Mouse (Mus musculus) limb, embryonic 14.5 days (tissue): Measurements from ENCODE around the gene Sowahb. TPM values are rescaled to one million over a fixed set of nuclear protein-coding genes. Genes with fewer than 3 reads are reported as not detected.
"Not testable (repeated sequence)": the region's sequence is repeated elsewhere in the genome, so short reads cannot be mapped to it uniquely, and the experiment has no call there.

ENCODE experiments used
- ATAC-seq: fragments of 200-750 bp; cut with Nextera tagmentation; 2 replicates; pipeline ENCODE4 v1.8.0; 2017; ENCODE audit warnings: low read depth, moderate number of reproducible peaks, moderate TSS enrichment; ENCODE audit not compliant: low FRiP score
- DNase-seq: peaks from one replicate; pipeline ENCODE4 v3.0.0-alpha.2; 2015; ENCODE audit warnings: low spot score
- H3K27ac ChIP-seq: fragments of 300-500 bp; sonication (generic); replicated peaks from 2 replicates; pipeline ENCODE4 v1.5.1; 2014; ENCODE audit warnings: low read depth, mild to moderate bottlenecking, low read length, moderate library complexity, mixed read lengths
- H3K27me3 ChIP-seq: fragments of 300-500 bp; sonication (generic); 2 replicates; pipeline ENCODE4 v1.6.1; 2014; ENCODE audit warnings: low read length, mixed read lengths; ENCODE audit not compliant: control insufficient read depth, insufficient read depth
- H3K36me3 ChIP-seq: fragments of 300-500 bp; sonication (generic); 2 replicates; pipeline ENCODE4 v1.6.1; 2014; ENCODE audit warnings: mild to moderate bottlenecking, low read length, moderate library complexity, mixed read lengths; ENCODE audit not compliant: control insufficient read depth, insufficient read depth
- H3K4me1 ChIP-seq: fragments of 300-500 bp; sonication (generic); 2 replicates; pipeline ENCODE4 v1.6.1; 2014; ENCODE audit warnings: antibody characterized with exemption, low read length, mixed read lengths; ENCODE audit not compliant: control insufficient read depth, insufficient read depth
- H3K4me2 ChIP-seq: fragments of 300-500 bp; sonication (generic); replicated peaks from 2 replicates; pipeline ENCODE4 v1.6.1; 2014; ENCODE audit warnings: low read depth, mild to moderate bottlenecking, low read length, moderate library complexity; ENCODE audit not compliant: severe bottlenecking
- H3K4me3 ChIP-seq: fragments of 300-500 bp; sonication (generic); replicated peaks from 2 replicates; pipeline ENCODE4 v1.5.1; 2014; ENCODE audit warnings: low read length
- H3K9ac ChIP-seq: fragments of 300-500 bp; sonication (generic); 2 replicates; pipeline ENCODE4 v1.6.1; 2014; ENCODE audit warnings: mild to moderate bottlenecking, low read depth, low read length, moderate library complexity; ENCODE audit not compliant: severe bottlenecking
- H3K9me3 ChIP-seq: fragments of 300-500 bp; sonication (generic); 2 replicates; pipeline ENCODE4 v1.6.1; 2016; ENCODE audit warnings: low read length; ENCODE audit not compliant: control insufficient read depth
- POLR2A ChIP-seq: fragments of 200-500 bp; IDR thresholded peaks from 2 replicates; pipeline ENCODE4 v1.8.0; 2012; ENCODE audit warnings: inconsistent platforms, mild to moderate bottlenecking, moderate library complexity, borderline replicate concordance; ENCODE audit not compliant: insufficient read depth, insufficient read length; ENCODE audit errors: extremely low read depth
- WGBS: fragments of 180-500 bp; shearing (Covaris S2); extraction: QIAGEN DNeasy Blood & Tissue Kit; methylation state at CpG from one replicate; pipeline ENCODE4 v1.1.7; 2014; 5-methylcytosine and 5-hydroxymethylcytosine counted together
- polyA plus RNA-seq, 2 experiments: library from polyadenylated mRNA; depleted of rRNA in 1 of 2; stranded (reverse) in 1 of 2; unstranded in 1 of 2; fragments of >200 nt; fragmentation: Nextera tagmentation in 1 of 2; extraction: Ambion mirVana in 1 of 2; gene quantifications; 2 replicates each; pipeline versions ENCODE4 v1.2.1 to v1.2.3; 2012 to 2014

The Sowahb gene
- polyA plus RNA-seq, 2 experiments = 0.34 to 0.73 TPM

GRCm38 (mm10) chr5:93027120-93027675 is 17.6 kb downstream of the Sowahb start:
- Histone ChIP-seq H3K27ac (no peak overlapping the region), H3K9ac (no peak overlapping the region), H3K9me3 (no peaks in the 10 kb centered on the region), H3K4me1 (peaks cover 39% of the 10 kb centered on the region), H3K27me3 (no peaks in the 10 kb centered on the region), H3K4me3 (no peak overlapping the region), H3K36me3 (no peaks in the 10 kb centered on the region), H3K4me2 (0 out of 2 replicates have a peak overlapping the region, but pooled peaks have one; percentile 4)
- no peak for DNase-seq
- ATAC-seq = no peak
- 19% methylated on average over 9 of the region's 9 CpGs for WGBS
- no peak for TF ChIP-seq POLR2A

GRCm38 (mm10) chr5:93026437-93027119 is 18.2 kb downstream of the Sowahb start:
- no peak for DNase-seq
- no peaks in the 10 kb centered on the region for H3K9me3 ChIP-seq
- H3K4me2 ChIP-seq = 0 out of 2 replicates have a peak overlapping the region, but pooled peaks have one; percentile 4
- no peak overlapping the region for H3K4me3 ChIP-seq
- H3K27me3 ChIP-seq = no peaks in the 10 kb centered on the region
- H3K36me3 ChIP-seq = no peaks in the 10 kb centered on the region
- no peak overlapping the region for H3K27ac ChIP-seq
- TF ChIP-seq POLR2A = no peak
- H3K4me1 ChIP-seq = peaks cover 43% of the 10 kb centered on the region
- no peak overlapping the region for H3K9ac ChIP-seq
- WGBS = 32% methylated on average over 4 of the region's 4 CpGs
- ATAC-seq = no peak

- Histone ChIP-seq H3K27me3 (no peaks in the 10 kb centered on the region), H3K4me2 (no peak overlapping the region), H3K9ac (no peak overlapping the region), H3K4me3 (no peak overlapping the region), H3K9me3 (no peaks in the 10 kb centered on the region), H3K36me3 (no peaks in the 10 kb centered on the region), H3K27ac (peak overlapping the region; percentile 33; the same call in 1 of the 2 replicates), H3K4me1 (peaks cover 43% of the 10 kb centered on the region)
- ATAC-seq = peak; percentile 20; the same call in 1 of the 2 replicates
- peak; percentile 82 for DNase-seq
- WGBS = 7% methylated on average over 7 of the region's 7 CpGs
- TF ChIP-seq POLR2A = no peak
These were observed 20.0 kb downstream of the Sowahb start for GRCm38 (mm10) chr5:93024754-93025280.

- TF ChIP-seq POLR2A = no peak
- no peak overlapping the region for H3K4me2 ChIP-seq
- no peak overlapping the region for H3K4me3 ChIP-seq
- H3K27ac ChIP-seq = no peak overlapping the region
- DNase-seq (no peak), ATAC-seq (peak; percentile 69)
- H3K9ac ChIP-seq = no peak overlapping the region
- H3K4me1 ChIP-seq = peaks cover 41% of the 10 kb centered on the region
- 52% methylated on average over 7 of the region's 7 CpGs for WGBS
- H3K9me3 ChIP-seq = no peaks in the 10 kb centered on the region
- no peaks in the 10 kb centered on the region for H3K27me3 ChIP-seq
- no peaks in the 10 kb centered on the region for H3K36me3 ChIP-seq
These were observed 22.6 kb downstream of the Sowahb start for GRCm38 (mm10) chr5:93022126-93022797.

GRCm38 (mm10) chr5:93020024-93020666 is 24.7 kb downstream of the Sowahb start:
- Histone ChIP-seq H3K9me3 (no peaks in the 10 kb centered on the region), H3K4me2 (no peak overlapping the region), H3K4me1 (peaks cover 23% of the 10 kb centered on the region), H3K27me3 (no peaks in the 10 kb centered on the region), H3K27ac (no peak overlapping the region), H3K4me3 (no peak overlapping the region), H3K36me3 (no peaks in the 10 kb centered on the region), H3K9ac (no peak overlapping the region)
- no peak for ATAC-seq
- 65% methylated on average over 6 of the region's 6 CpGs for WGBS
- TF ChIP-seq POLR2A = no peak
- no peak for DNase-seq

- H3K4me2 ChIP-seq, H3K27me3 ChIP-seq, DNase-seq, H3K27ac ChIP-seq, H3K4me3 ChIP-seq, H3K36me3 ChIP-seq, H3K9me3 ChIP-seq, H3K9ac ChIP-seq, ATAC-seq: not testable (repeated sequence)
- WGBS = 93% methylated on average over 10 of the region's 10 CpGs
- peaks cover 14% of the 10 kb centered on the region for H3K4me1 ChIP-seq
These were observed 25.6 kb downstream of the Sowahb start for GRCm38 (mm10) chr5:93019207-93019606.
